Mouse (Mus musculus): Measurements from ENCODE around the gene Dgkh. TPM values are rescaled to one million over a fixed set of nuclear protein-coding genes. Genes with fewer than 3 reads are reported as not detected.

The Dgkh gene
- polyA plus RNA-seq, 1 experiment from 2014 or later: 4.1 TPM

- Histone ChIP-seq H3K36me3 (ENCODE audit: control insufficient read depth, insufficient read depth, low read length) (no peaks in the 10 kb centered on the region), H3K9ac (replicated peaks; ENCODE audit: low read depth, low read length) (no peak overlapping the region), H3K9me3 (ENCODE audit: control insufficient read depth, low read length) (no peaks in the 10 kb centered on the region), H3K4me1 (ENCODE audit: control insufficient read depth, insufficient read depth, low read length) (no peaks in the 10 kb centered on the region), H3K4me2 (ENCODE audit: low read depth, low read length) (no peak overlapping the region), H3K27ac (ENCODE audit: low read depth, low read length) (no peak overlapping the region), H3K27me3 (ENCODE audit: control insufficient read depth, insufficient read depth, low read length) (no peaks in the 10 kb centered on the region), H3K4me3 (ENCODE audit: low read depth, low read length) (no peak overlapping the region)
- no peak for ATAC-seq (ENCODE audit: low read depth)
- 99% methylated on average over 3 of the region's 3 CpGs for WGBS
These were observed 139.6 kb downstream of the Dgkh start for GRCm38 (mm10) chr14:78592965-78593364.

DNA sequence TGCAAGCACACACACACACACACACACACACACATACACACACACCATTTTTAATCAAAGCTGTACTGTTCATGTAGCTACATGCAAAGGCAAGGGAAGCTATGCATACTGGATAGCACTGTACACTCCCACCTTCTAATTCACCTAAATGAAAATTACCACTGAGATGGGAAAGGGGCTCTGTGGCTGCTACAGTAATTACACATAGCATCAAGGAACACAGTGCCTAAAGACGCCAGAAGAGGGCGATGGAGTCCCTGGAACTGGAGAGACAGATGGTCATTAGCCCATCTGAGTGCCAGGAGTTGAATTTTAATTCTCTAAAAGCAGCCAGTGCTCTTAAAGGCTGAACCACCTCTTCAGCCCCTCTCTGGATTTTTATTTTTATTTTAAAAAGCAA, 142.2 kb downstream of the Dgkh start:
- no peak overlapping the region for H3K27ac ChIP-seq (ENCODE audit: low read depth, low read length)
- no peaks in the 10 kb centered on the region for H3K9me3 ChIP-seq (ENCODE audit: control insufficient read depth, low read length)
- no peaks in the 10 kb centered on the region for H3K27me3 ChIP-seq (ENCODE audit: control insufficient read depth, insufficient read depth, low read length)
- H3K4me3 ChIP-seq (ENCODE audit: low read depth, low read length): no peak overlapping the region
- 5% methylated on average over 2 of the region's 2 CpGs for WGBS
- H3K4me1 ChIP-seq (ENCODE audit: control insufficient read depth, insufficient read depth, low read length): no peaks in the 10 kb centered on the region
- no peaks in the 10 kb centered on the region for H3K36me3 ChIP-seq (ENCODE audit: control insufficient read depth, insufficient read depth, low read length)
- no peak overlapping the region for H3K4me2 ChIP-seq (ENCODE audit: low read depth, low read length)
- peak; percentile 71; the same call in 1 of the 2 replicates for ATAC-seq (ENCODE audit: low read depth)
- no peak overlapping the region for H3K9ac ChIP-seq (replicated peaks; ENCODE audit: low read depth, low read length)

GRCm38 (mm10) chr14:78584222-78584621, 148.4 kb downstream of the Dgkh start:
- H3K27ac ChIP-seq (ENCODE audit: low read depth, low read length): no peak overlapping the region
- no peaks in the 10 kb centered on the region for H3K9me3 ChIP-seq (ENCODE audit: control insufficient read depth, low read length)
- no peak for ATAC-seq (ENCODE audit: low read depth)
- H3K27me3 ChIP-seq (ENCODE audit: control insufficient read depth, insufficient read depth, low read length): no peaks in the 10 kb centered on the region
- 90% methylated on average over 13 of the region's 13 CpGs for WGBS
- peaks cover 8% of the 10 kb centered on the region; the same call in 1 of the 2 replicates for H3K36me3 ChIP-seq (ENCODE audit: control insufficient read depth, insufficient read depth, low read length)
- no peaks in the 10 kb centered on the region for H3K4me1 ChIP-seq (ENCODE audit: control insufficient read depth, insufficient read depth, low read length)
- H3K4me3 ChIP-seq (ENCODE audit: low read depth, low read length): no peak overlapping the region
- no peak overlapping the region for H3K4me2 ChIP-seq (ENCODE audit: low read depth, low read length)
- no peak overlapping the region for H3K9ac ChIP-seq (replicated peaks; ENCODE audit: low read depth, low read length)

GRCm38 (mm10) chr14:78583168-78583567, 149.4 kb downstream of the Dgkh start:
- H3K36me3 ChIP-seq (ENCODE audit: control insufficient read depth, insufficient read depth, low read length): peaks cover 8% of the 10 kb centered on the region; the same call in 1 of the 2 replicates
- no peak overlapping the region for H3K27ac ChIP-seq (ENCODE audit: low read depth, low read length)
- H3K9me3 ChIP-seq (ENCODE audit: control insufficient read depth, low read length): no peaks in the 10 kb centered on the region
- no peaks in the 10 kb centered on the region for H3K27me3 ChIP-seq (ENCODE audit: control insufficient read depth, insufficient read depth, low read length)
- no peak overlapping the region for H3K9ac ChIP-seq (replicated peaks; ENCODE audit: low read depth, low read length)
- no peak overlapping the region for H3K4me2 ChIP-seq (ENCODE audit: low read depth, low read length)
- ATAC-seq (ENCODE audit: low read depth): no peak
- no peak overlapping the region for H3K4me3 ChIP-seq (ENCODE audit: low read depth, low read length)
- H3K4me1 ChIP-seq (ENCODE audit: control insufficient read depth, insufficient read depth, low read length): no peaks in the 10 kb centered on the region

- 76% methylated on average over 13 of the region's 13 CpGs for WGBS
- Histone ChIP-seq H3K27ac (ENCODE audit: low read depth, low read length) (no peak overlapping the region), H3K36me3 (ENCODE audit: control insufficient read depth, insufficient read depth, low read length) (peaks cover 4% of the 10 kb centered on the region; the same call in 1 of the 2 replicates), H3K9me3 (ENCODE audit: control insufficient read depth, low read length) (no peaks in the 10 kb centered on the region), H3K4me2 (ENCODE audit: low read depth, low read length) (no peak overlapping the region), H3K27me3 (ENCODE audit: control insufficient read depth, insufficient read depth, low read length) (no peaks in the 10 kb centered on the region), H3K4me1 (ENCODE audit: control insufficient read depth, insufficient read depth, low read length) (no peaks in the 10 kb centered on the region), H3K4me3 (ENCODE audit: low read depth, low read length) (no peak overlapping the region), H3K9ac (replicated peaks; ENCODE audit: low read depth, low read length) (no peak overlapping the region)
- no peak for ATAC-seq (ENCODE audit: low read depth)
These were observed 156.7 kb downstream of the Dgkh start for GRCm38 (mm10) chr14:78575899-78576298.

DNA sequence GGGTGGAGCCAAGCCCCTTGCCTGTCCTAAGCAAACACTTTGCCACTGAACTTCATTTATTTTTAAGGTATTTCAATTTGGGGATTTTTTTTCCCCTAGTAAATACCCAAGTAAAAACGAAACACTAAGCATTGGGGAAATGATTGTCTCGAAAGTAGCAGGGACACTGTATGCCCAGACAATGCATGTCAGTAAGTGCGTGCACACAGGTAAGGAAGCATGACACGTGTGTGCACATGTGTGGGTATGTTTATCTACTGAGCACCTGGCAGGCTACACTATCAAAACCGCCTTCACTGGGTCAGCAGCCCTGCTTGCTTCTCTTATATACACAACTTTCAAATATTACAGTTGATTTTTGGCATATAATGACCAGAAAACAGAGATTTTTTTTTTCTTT, 164.2 kb downstream of the Dgkh start:
- ATAC-seq (ENCODE audit: low read depth): no peak

DNA sequence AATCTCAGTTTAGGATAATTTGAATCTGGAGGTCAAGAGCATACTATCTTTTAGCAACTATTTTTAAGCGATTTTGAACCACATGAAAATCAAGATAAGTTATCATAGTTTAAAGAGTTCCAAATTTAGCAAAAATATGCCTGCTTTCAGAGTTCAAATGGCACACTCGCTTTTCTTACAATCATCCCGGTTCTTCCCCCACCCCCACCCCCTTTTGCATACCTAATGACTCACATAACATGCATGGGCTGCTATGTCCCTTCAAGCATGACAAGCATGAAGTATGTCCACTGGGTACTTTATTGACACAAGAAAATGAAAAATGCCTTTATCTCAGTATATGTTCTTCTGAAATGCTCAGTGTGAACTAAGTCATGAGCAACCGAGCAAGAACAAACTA, 166.1 kb downstream of the Dgkh start:
- no peaks in the 10 kb centered on the region for H3K4me1 ChIP-seq (ENCODE audit: control insufficient read depth, insufficient read depth, low read length)
- no peak overlapping the region for H3K4me2 ChIP-seq (ENCODE audit: low read depth, low read length)
- no peaks in the 10 kb centered on the region for H3K9me3 ChIP-seq (ENCODE audit: control insufficient read depth, low read length)
- H3K9ac ChIP-seq (replicated peaks; ENCODE audit: low read depth, low read length): no peak overlapping the region
- no peak for ATAC-seq (ENCODE audit: low read depth)
- no peak overlapping the region for H3K27ac ChIP-seq (ENCODE audit: low read depth, low read length)
- 0 out of 2 replicates have a peak, but pooled peaks cover 5% of the 10 kb centered on the region for H3K36me3 ChIP-seq (ENCODE audit: control insufficient read depth, insufficient read depth, low read length)
- 78% methylated on average over 4 of the region's 4 CpGs for WGBS
- no peak overlapping the region for H3K4me3 ChIP-seq (ENCODE audit: low read depth, low read length)
- no peaks in the 10 kb centered on the region for H3K27me3 ChIP-seq (ENCODE audit: control insufficient read depth, insufficient read depth, low read length)

More for the DNA sequence above, 164.2 kb downstream of the Dgkh start:
- H3K9me3 ChIP-seq (ENCODE audit: control insufficient read depth, low read length): no peaks in the 10 kb centered on the region
- no peaks in the 10 kb centered on the region for H3K27me3 ChIP-seq (ENCODE audit: control insufficient read depth, insufficient read depth, low read length)
- H3K27ac ChIP-seq (ENCODE audit: low read depth, low read length): no peak overlapping the region
- no peak overlapping the region for H3K4me3 ChIP-seq (ENCODE audit: low read depth, low read length)
- H3K9ac ChIP-seq (replicated peaks; ENCODE audit: low read depth, low read length): no peak overlapping the region
- no peaks in the 10 kb centered on the region for H3K4me1 ChIP-seq (ENCODE audit: control insufficient read depth, insufficient read depth, low read length)
- H3K36me3 ChIP-seq (ENCODE audit: control insufficient read depth, insufficient read depth, low read length): 0 out of 2 replicates have a peak, but pooled peaks cover 5% of the 10 kb centered on the region
- 94% methylated on average over 5 of the region's 5 CpGs for WGBS
- no peak overlapping the region for H3K4me2 ChIP-seq (ENCODE audit: low read depth, low read length)

DNA sequence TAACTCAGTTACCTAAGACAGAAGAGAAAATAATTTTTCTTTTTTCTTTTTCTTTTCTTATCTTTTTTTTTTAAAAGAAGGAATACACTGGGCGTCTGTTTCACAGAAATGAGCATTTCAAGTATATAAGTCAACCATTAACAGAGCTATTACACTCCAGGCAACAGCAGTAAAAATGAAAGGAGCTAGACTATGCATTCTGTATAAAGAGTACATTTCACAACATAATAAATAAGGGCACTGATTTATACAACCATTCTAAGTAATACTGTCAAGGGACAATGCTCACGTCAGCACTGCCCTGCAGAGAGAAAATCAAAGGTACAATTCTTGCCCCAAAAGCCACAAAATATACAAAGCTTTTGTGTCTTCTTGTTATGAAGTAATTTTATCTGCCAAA, 168.3 kb downstream of the Dgkh start:
- WGBS: 34% methylated on average over 2 of the region's 2 CpGs
- Histone ChIP-seq H3K4me3 (ENCODE audit: low read depth, low read length) (no peak overlapping the region), H3K4me1 (ENCODE audit: control insufficient read depth, insufficient read depth, low read length) (no peaks in the 10 kb centered on the region), H3K4me2 (ENCODE audit: low read depth, low read length) (no peak overlapping the region), H3K36me3 (ENCODE audit: control insufficient read depth, insufficient read depth, low read length) (no peaks in the 10 kb centered on the region), H3K9me3 (ENCODE audit: control insufficient read depth, low read length) (no peaks in the 10 kb centered on the region), H3K9ac (replicated peaks; ENCODE audit: low read depth, low read length) (no peak overlapping the region), H3K27ac (ENCODE audit: low read depth, low read length) (no peak overlapping the region), H3K27me3 (ENCODE audit: control insufficient read depth, insufficient read depth, low read length) (no peaks in the 10 kb centered on the region)
- ATAC-seq (ENCODE audit: low read depth): no peak

DNA sequence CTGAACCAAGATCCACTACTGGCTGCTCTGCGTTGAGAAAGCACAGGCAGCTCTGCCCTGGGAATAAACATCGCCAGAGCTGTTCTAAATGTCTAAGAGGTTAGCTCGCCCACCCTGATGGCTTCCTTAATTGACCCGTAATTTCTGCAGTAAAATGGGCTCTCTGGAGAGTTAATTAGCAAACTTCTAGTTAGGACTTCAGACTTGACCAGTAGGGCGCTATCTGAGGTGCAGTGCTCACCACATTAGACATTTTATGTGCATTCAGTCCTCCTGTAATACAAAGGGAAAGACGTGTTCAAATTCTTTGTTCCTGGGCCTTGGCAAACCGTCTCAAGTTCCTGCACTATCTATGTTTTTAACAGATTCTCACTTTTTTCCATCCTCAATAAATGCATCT, 169.4 kb downstream of the Dgkh start:
- no peaks in the 10 kb centered on the region for H3K4me1 ChIP-seq (ENCODE audit: control insufficient read depth, insufficient read depth, low read length)
- H3K27ac ChIP-seq (ENCODE audit: low read depth, low read length): peak overlapping the region; percentile 6; the same call in 1 of the 2 replicates
- no peak overlapping the region for H3K4me3 ChIP-seq (ENCODE audit: low read depth, low read length)
- no peak overlapping the region for H3K9ac ChIP-seq (replicated peaks; ENCODE audit: low read depth, low read length)
- WGBS: 32% methylated on average over 7 of the region's 7 CpGs
- ATAC-seq (ENCODE audit: low read depth): no peak
- no peaks in the 10 kb centered on the region for H3K27me3 ChIP-seq (ENCODE audit: control insufficient read depth, insufficient read depth, low read length)
- H3K36me3 ChIP-seq (ENCODE audit: control insufficient read depth, insufficient read depth, low read length): no peaks in the 10 kb centered on the region
- no peaks in the 10 kb centered on the region for H3K9me3 ChIP-seq (ENCODE audit: control insufficient read depth, low read length)
- H3K4me2 ChIP-seq (ENCODE audit: low read depth, low read length): no peak overlapping the region

Measured in neural tube, embryonic 14.5 days (tissue).